Mouse (Mus musculus) B cell, adult 2 months (primary cell): ENCODE measurements at regions not wholly inside any gene's neighbourhood (a gene's known extent, or its start where the extent isn't known, plus 50 kb on each side); places are given as distances from the start of the nearest gene placed in this dataset.

ENCODE experiments used
- DNase-seq, 2 experiments: peaks; one replicate each; pipeline ENCODE4 v3.0.0; 2022

GRCm38 (mm10) chr17:88346896-88347295, 93.6 kb upstream of the Foxn2 start:
- no peak for DNase-seq

GRCm38 (mm10) chr17:88349825-88350460, 90.6 kb upstream of the Foxn2 start:
- no peak for DNase-seq

GRCm38 (mm10) chr17:88350986-88351385, 89.5 kb upstream of the Foxn2 start:
- DNase-seq, result no peak

GRCm38 (mm10) chr17:88352960-88353359, 87.6 kb upstream of the Foxn2 start:
- no peak for DNase-seq

- DNase-seq, result no peak
These were observed 79.3 kb upstream of the Foxn2 start for GRCm38 (mm10) chr17:88361161-88361560.

- no peak for DNase-seq
These were observed 78.1 kb upstream of the Foxn2 start for GRCm38 (mm10) chr17:88362404-88362803.

GRCm38 (mm10) chr17:88367876-88368275, 72.6 kb upstream of the Foxn2 start:
- no peak for DNase-seq

GRCm38 (mm10) chr17:88369971-88370370, 70.5 kb upstream of the Foxn2 start:
- no peak for DNase-seq

GRCm38 (mm10) chr17:88370676-88371075, 69.8 kb upstream of the Foxn2 start:
- no peak for DNase-seq

- peak; percentile 41 to 51 for DNase-seq
These were observed 62.0 kb upstream of the Foxn2 start for GRCm38 (mm10) chr17:88378505-88378904.

GRCm38 (mm10) chr17:88379389-88379788, 61.1 kb upstream of the Foxn2 start:
- no peak for DNase-seq

GRCm38 (mm10) chr17:88381106-88381505, 59.4 kb upstream of the Foxn2 start:
- DNase-seq, result no peak

- DNase-seq, result no peak
These were observed 57.1 kb upstream of the Foxn2 start for GRCm38 (mm10) chr17:88383447-88383846.

- DNase-seq, result no peak
These were observed 52.0 kb upstream of the Foxn2 start for GRCm38 (mm10) chr17:88388441-88388951.

- DNase-seq, result no peak
These were observed 50.6 kb upstream of the Foxn2 start for GRCm38 (mm10) chr17:88389668-88390461.
